Mouse (Mus musculus) forebrain, embryonic 13.5 days (tissue): Measurements from ENCODE around the gene Hexa. TPM values are rescaled to one million over a fixed set of nuclear protein-coding genes. Genes with fewer than 3 reads are reported as not detected.

ENCODE experiments used
- ATAC-seq: fragments of 200-750 bp; cut with Nextera tagmentation; 2 replicates; pipeline ENCODE4 v1.8.0; 2017
- H3K27ac ChIP-seq: fragments of 300-500 bp; sonication (generic); 2 replicates; pipeline ENCODE4 v1.5.1; 2015; ENCODE audit warnings: inconsistent platforms, mild to moderate bottlenecking, moderate library complexity
- H3K27me3 ChIP-seq: fragments of 300-500 bp; sonication (generic); 2 replicates; pipeline ENCODE4 v1.6.1; 2015; ENCODE audit warnings: mild to moderate bottlenecking, inconsistent platforms
- H3K36me3 ChIP-seq: fragments of 300-500 bp; sonication (generic); 2 replicates; pipeline ENCODE4 v1.6.1; 2015; ENCODE audit warnings: mild to moderate bottlenecking, inconsistent platforms; ENCODE audit not compliant: poor library complexity, severe bottlenecking
- H3K4me1 ChIP-seq: fragments of 300-500 bp; sonication (generic); 2 replicates; pipeline ENCODE4 v1.6.1; 2015; ENCODE audit warnings: inconsistent platforms
- H3K4me2 ChIP-seq: fragments of 300-500 bp; sonication (generic); 2 replicates; pipeline ENCODE4 v1.6.1; 2015; ENCODE audit warnings: inconsistent platforms, mild to moderate bottlenecking, moderate library complexity
- H3K4me3 ChIP-seq: fragments of 300-500 bp; sonication (generic); 2 replicates; pipeline ENCODE4 v1.5.1; 2015; ENCODE audit warnings: mild to moderate bottlenecking, inconsistent platforms
- H3K9ac ChIP-seq: fragments of 300-500 bp; sonication (generic); 2 replicates; pipeline ENCODE4 v1.6.1; 2015; ENCODE audit warnings: mild to moderate bottlenecking, inconsistent platforms
- H3K9me3 ChIP-seq: fragments of 300-500 bp; sonication (generic); replicated peaks from 2 replicates; pipeline ENCODE4 v1.6.1; 2016; ENCODE audit warnings: inconsistent platforms
- WGBS: fragments of 180-500 bp; shearing (Covaris S2); methylation state at CpG from one replicate; pipeline ENCODE4 v1.1.7; 2015; 5-methylcytosine and 5-hydroxymethylcytosine counted together
- polyA plus RNA-seq: library from polyadenylated mRNA; unstranded; fragments of >200 nt; fragmentation: Nextera tagmentation; extraction: Ambion mirVana; gene quantifications from 2 replicates; pipeline ENCODE4 v1.2.1, GENCODE M21; 2015

Hexa gene
- polyA plus RNA-seq, 1 experiment from 2014 or later, result 35.8 TPM

DNA sequence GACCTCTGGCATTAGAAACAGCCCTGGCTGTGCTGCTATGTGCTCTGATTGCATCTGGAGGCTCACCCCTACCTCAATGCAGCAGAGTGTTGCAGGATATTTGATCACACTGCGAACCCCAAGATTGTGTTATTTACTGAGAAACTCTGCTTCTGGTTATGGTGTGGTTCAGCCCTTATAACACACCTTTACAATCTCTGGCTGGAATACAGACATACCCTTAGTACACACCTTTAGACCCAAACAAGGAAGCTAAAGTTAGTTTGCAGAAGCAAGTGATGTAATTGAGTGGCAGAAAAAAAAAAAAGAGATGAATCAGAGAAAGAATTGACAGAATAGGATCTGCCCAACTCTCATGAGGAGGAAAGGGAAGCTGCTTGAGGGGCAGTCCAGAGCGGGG lies 71.6 kb downstream of the Hexa start:
- ATAC-seq, result no peak
- Histone ChIP-seq H3K4me2 (no peak overlapping the region), H3K9me3 (no peaks in the 10 kb centered on the region), H3K4me3 (no peak overlapping the region), H3K36me3 (no peaks in the 10 kb centered on the region), H3K4me1 (no peaks in the 10 kb centered on the region), H3K27me3 (no peaks in the 10 kb centered on the region), H3K27ac (no peak overlapping the region), H3K9ac (no peak overlapping the region)
- WGBS, result 90% methylated on average over 2 of the region's 2 CpGs

Other genes with a start within 250 kb of the Hexa start
- gene Adpgk, start 248.0 kb upstream of the Hexa start, polyA plus RNA-seq, result 20.8 and 20.9 TPM in 2 replicates
- 33.5 and 42.7 TPM in 2 replicates for gene Bbs4, start 186.0 kb upstream of the Hexa start, polyA plus RNA-seq
- gene Arih1, start 52.9 kb upstream of the Hexa start, polyA plus RNA-seq, result 18.0 and 19.0 TPM in 2 replicates
- 0.49 TPM in 1 of 2 replicates, not detected in the other for gene Tmem202, start 307 bp downstream of the Hexa start, polyA plus RNA-seq
- 19.5 and 25.5 TPM in 2 replicates for gene Celf6, start 38.4 kb downstream of the Hexa start, polyA plus RNA-seq
- 154 and 155 TPM in 2 replicates for gene Parp6, start 77.7 kb downstream of the Hexa start, polyA plus RNA-seq
- gene Pkm, start 116.8 kb downstream of the Hexa start, polyA plus RNA-seq, result 1,587 and 1,755 TPM in 2 replicates
- gene Gramd2, start 140.6 kb downstream of the Hexa start, polyA plus RNA-seq, result 1.3 and 1.8 TPM in 2 replicates
- 12.4 and 13.1 TPM in 2 replicates for gene Senp8, start 211.2 kb downstream of the Hexa start, polyA plus RNA-seq
- 19.2 and 21.7 TPM in 2 replicates for gene Myo9a, start 211.4 kb downstream of the Hexa start, polyA plus RNA-seq